Mouse (Mus musculus) thymus, adult 2 months (tissue): Measurements from ENCODE around the gene Cdc34.

Experiments
- CTCF ChIP-seq: fragments of 200-500 bp; IDR thresholded peaks from 2 replicates; pipeline ENCODE4 v1.5.1; 2012; ENCODE audit warnings: mild to moderate bottlenecking, control low read depth, low read length, moderate library complexity, borderline replicate concordance; ENCODE audit not compliant: control insufficient read depth, poor library complexity, insufficient read depth; ENCODE audit errors: extremely low read depth
- POLR2A ChIP-seq: fragments of 200-500 bp; IDR thresholded peaks from 2 replicates; pipeline ENCODE4 v1.6.1; 2012; ENCODE audit warnings: mild to moderate bottlenecking, low read length, control low read depth, moderate library complexity; ENCODE audit not compliant: control insufficient read depth, poor library complexity, insufficient read depth; ENCODE audit errors: extremely low read depth

DNA sequence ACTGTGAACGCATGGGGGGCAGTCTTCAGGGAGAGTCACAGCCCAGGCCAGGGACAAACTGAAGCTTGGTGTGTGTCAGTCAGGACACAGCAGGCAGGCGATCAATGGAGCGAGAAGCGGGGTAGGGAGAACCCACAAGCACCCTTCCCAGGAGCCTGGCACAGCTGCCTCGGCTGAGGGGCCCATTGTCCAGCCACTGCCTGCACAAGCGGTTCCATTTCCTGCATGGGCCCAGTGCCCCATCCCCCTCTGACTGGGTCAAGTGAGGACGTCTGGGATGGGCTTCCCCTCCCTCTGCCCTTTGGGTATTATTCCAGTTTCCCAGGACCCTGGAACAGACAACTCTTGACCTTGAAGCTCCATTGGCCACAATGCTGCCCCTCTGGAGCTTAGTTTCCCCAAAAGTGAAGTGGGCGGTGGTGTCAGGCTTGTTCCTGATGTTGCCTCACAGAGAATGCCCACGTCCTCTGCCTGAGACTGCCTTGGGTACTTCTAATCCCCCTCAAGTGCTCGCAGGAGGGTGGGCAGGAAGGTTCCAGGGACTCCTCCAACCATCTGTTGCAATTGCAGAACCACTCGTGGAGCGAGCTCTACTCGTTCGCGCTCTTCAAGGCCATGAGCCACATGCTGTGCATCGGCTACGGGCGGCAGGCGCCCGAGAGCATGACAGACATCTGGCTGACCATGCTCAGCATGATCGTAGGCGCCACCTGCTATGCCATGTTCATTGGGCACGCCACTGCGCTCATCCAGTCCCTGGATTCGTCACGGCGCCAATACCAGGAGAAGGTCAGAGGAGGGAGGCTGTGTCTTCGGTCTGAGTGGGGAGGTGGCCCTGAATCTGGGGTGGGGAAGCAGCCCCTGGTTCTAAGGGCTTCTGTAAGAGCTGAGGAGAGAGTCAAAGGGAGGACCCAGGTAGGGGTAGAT, 46.6 kb downstream of the Cdc34 start:
- TF ChIP-seq CTCF (no peak), POLR2A (no peak)
